Mouse (Mus musculus): ENCODE data around the gene Igfbp5. TPM values are rescaled to one million over a fixed set of nuclear protein-coding genes. Genes with fewer than 3 reads are reported as not detected.

The Igfbp5 gene
- total RNA-seq, 2 experiments from 2014 or later: 70.5 to 75.7 TPM

GRCm38 (mm10) chr1:72809304-72809703 is 65.4 kb downstream of the Igfbp5 start:
- DNase-seq: no peak

Other genes starting within 250 kb of the Igfbp5 start
- not detected for gene Ankar, start 174.3 kb downstream of the Igfbp5 start, total RNA-seq (2021)
- 100 to 1,000 TPM; 568 to 629 TPM for gene Rpl37a, start 163.6 kb downstream of the Igfbp5 start, total RNA-seq (2021)
- gene Igfbp2, start 50.4 kb downstream of the Igfbp5 start, total RNA-seq (2021): 10 to 100 TPM; 40.2 to 54.9 TPM
- gene Tnp1, start 141.0 kb upstream of the Igfbp5 start, total RNA-seq (2021): not detected

Measured in layer of hippocampus, postnatal 36 days (tissue).